28 mouse cellular contexts compared by ENCODE assay signal in genomic region chr1:35865263-35865662, GRCm38 (mm10).
"Had no signal": no experiment of that assay in that cellular context is flagged by ENCODE, and none has a peak within 500 bp of the region (broad histone marks: within the 10 kb centered on the region; RNA-seq: fewer than 3 reads in every experiment).

No protein-coding gene starts in this region.

- H3K27ac ChIP-seq: embryonic facial prominence, embryonic 10.5 days; embryonic facial prominence, embryonic 12.5 days; embryonic facial prominence, embryonic 13.5 days; embryonic facial prominence, embryonic 15.5 days; forebrain, embryonic 12.5 days; forebrain, embryonic 13.5 days; forebrain, embryonic 15.5 days; gastrocnemius, adult 2 months; heart, adult 2 months had no signal

- H3K27me3 ChIP-seq: embryonic facial prominence, embryonic 12.5 days; embryonic facial prominence, embryonic 13.5 days; embryonic facial prominence, embryonic 15.5 days; forebrain, embryonic 12.5 days; forebrain, embryonic 13.5 days; forebrain, embryonic 15.5 days had no signal

- DNase-seq: cerebellum, adult 2 months; cerebellum, adult 8-10 months; cerebellum, adult 9-10 months; cerebellum, adult 9-11 months; cerebellum, postnatal 10 days; cerebellum, postnatal 14 days; cerebellum, postnatal 25 days; cerebellum, postnatal 36 days; embryo, embryonic 11 days; forebrain, postnatal 0 days; gastrocnemius, adult 2 months; gastrocnemius, postnatal 10 days; gastrocnemius, postnatal 14 days; gastrocnemius, postnatal 25 days; gastrocnemius, postnatal 36 days; heart, adult 11 months; heart, adult 18-20 months; heart, adult 2 months had no signal

- H3K4me2 ChIP-seq: embryonic facial prominence, embryonic 12.5 days; embryonic facial prominence, embryonic 13.5 days; embryonic facial prominence, embryonic 15.5 days; forebrain, embryonic 12.5 days; forebrain, embryonic 13.5 days; forebrain, embryonic 15.5 days had no signal

- H3K9me3 ChIP-seq: embryonic facial prominence, embryonic 10.5 days; embryonic facial prominence, embryonic 12.5 days; embryonic facial prominence, embryonic 13.5 days; embryonic facial prominence, embryonic 15.5 days; forebrain, embryonic 12.5 days; forebrain, embryonic 13.5 days; forebrain, embryonic 15.5 days had no signal

- H3K4me1 ChIP-seq: embryonic facial prominence, embryonic 12.5 days; embryonic facial prominence, embryonic 15.5 days had no signal

- ATAC-seq: forebrain, embryonic 13.5 days; forebrain, embryonic 14.5 days; forebrain, embryonic 15.5 days; forebrain, embryonic 16.5 days; forebrain, postnatal 0 days had no signal

- H3K36me3 ChIP-seq: embryonic facial prominence, embryonic 10.5 days; embryonic facial prominence, embryonic 12.5 days; embryonic facial prominence, embryonic 13.5 days; embryonic facial prominence, embryonic 15.5 days; forebrain, embryonic 12.5 days; forebrain, embryonic 15.5 days had no signal

- H3K4me3 ChIP-seq: embryonic facial prominence, embryonic 10.5 days; embryonic facial prominence, embryonic 12.5 days; embryonic facial prominence, embryonic 13.5 days; embryonic facial prominence, embryonic 15.5 days; erythroblast, embryonic 14.5 days; forebrain, embryonic 12.5 days; forebrain, embryonic 13.5 days; forebrain, embryonic 15.5 days; gastrocnemius, adult 2 months; heart, adult 2 months had no signal

- H3K9ac ChIP-seq: embryonic facial prominence, embryonic 12.5 days; embryonic facial prominence, embryonic 13.5 days; embryonic facial prominence, embryonic 15.5 days; forebrain, embryonic 12.5 days; forebrain, embryonic 13.5 days; forebrain, embryonic 15.5 days; forebrain, postnatal 0 days had no signal
